Mouse (Mus musculus) C2C12 (cell line): ENCODE results near the gene Endog.

ENCODE experiments used
- CTCF ChIP-seq: IDR thresholded peaks from one replicate; pipeline ENCODE4 v1.5.1; 2011; ENCODE audit not compliant: control insufficient read depth, insufficient read depth, insufficient read length
- FOSL1 ChIP-seq: IDR thresholded peaks from one replicate; pipeline ENCODE4 v1.8.0; 2011; ENCODE audit warnings: mild to moderate bottlenecking, low read length; ENCODE audit not compliant: poor library complexity, insufficient read depth, severe bottlenecking
- MYOD1 ChIP-seq: IDR thresholded peaks from one replicate; pipeline ENCODE4 v1.6.1; 2011; ENCODE audit warnings: low read depth; ENCODE audit not compliant: control insufficient read depth, insufficient read length
- USF1 ChIP-seq: IDR thresholded peaks from one replicate; pipeline ENCODE4 v1.6.1; 2011; ENCODE audit warnings: low read depth, mild to moderate bottlenecking, control low read depth, moderate library complexity

DNA sequence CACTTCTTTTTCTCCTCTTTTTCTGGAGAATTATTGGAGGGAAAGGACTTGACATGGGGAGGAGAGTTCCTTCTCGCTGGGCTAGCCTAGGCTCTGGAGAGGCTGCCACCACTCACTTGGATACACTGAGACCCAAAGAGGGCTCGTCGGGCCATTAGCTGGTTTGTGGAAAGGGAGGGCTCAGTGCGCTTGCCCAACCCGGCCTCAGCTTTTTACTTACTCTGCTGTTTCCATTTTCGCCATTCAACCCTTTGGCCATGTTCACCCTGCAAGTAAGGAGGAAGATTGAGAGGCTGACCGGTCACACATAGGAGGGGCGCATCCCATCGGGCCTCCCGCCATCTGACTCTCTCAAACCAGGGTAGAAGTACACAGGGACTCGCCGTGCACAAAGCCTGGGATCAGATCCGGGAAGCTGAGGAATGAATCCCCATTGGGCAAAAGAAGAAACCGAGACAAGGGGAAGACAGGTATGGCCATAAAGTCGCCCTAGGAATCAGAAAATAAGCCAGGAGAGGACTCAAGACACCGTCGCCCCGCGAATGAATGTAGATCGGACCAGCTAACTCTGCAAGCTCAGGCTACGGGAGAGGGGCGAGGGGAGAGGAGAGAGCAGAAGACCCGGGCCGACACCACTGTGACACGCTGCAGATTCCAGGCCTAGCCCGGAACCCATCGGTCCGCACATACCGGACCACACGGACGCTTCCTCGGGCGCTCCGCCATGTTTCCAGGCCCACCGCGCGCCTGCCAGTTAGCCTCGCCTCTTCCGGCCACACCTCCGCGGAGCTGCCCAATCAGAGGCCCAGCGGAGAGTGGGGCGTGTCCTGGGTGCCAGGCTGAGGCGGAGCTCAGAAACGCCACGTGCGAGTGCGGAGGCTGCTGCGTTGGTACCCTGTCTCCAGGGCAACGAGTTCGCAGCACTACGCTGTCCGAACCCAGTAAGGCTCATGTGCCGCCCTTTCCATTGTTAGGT lies 6.7 kb downstream of the Endog start, which contains the start of gene Spout1:
- no peak for TF ChIP-seq CTCF
- TF ChIP-seq USF1: peak; percentile 59
- TF ChIP-seq FOSL1: no peak
- no peak for TF ChIP-seq MYOD1
